Mouse (Mus musculus) left cerebral cortex, adult 6 months (tissue): Measurements from ENCODE around the gene Vegfb. TPM values are rescaled to one million over a fixed set of nuclear protein-coding genes. Genes with fewer than 3 reads are reported as not detected.

ENCODE experiments used
- long read RNA-seq, 2 experiments: library from polyadenylated mRNA; unstranded; transcript quantifications; one replicate each; pipeline ENCODE4 v2.0.0; 2019 to 2020
- polyA plus RNA-seq: library from polyadenylated mRNA; unstranded; fragments of <200 nt; fragmentation: Nextera tagmentation; gene quantifications from 2 replicates; pipeline ENCODE4 v1.2.3, GENCODE M21; 2021

Vegfb gene
- 77.5 and 150 TPM in 2 replicates for polyA plus RNA-seq
- long read RNA-seq, experiment 1, transcript Vegfb-202 (7 exons, 1,158 nt) = major isoform, 36 of 74 reads
- long read RNA-seq, experiment 1, transcript Vegfb-201 (7 exons, 1,281 nt) = minor isoform, 23 of 74 reads
- long read RNA-seq, experiment 1, partial matches to known transcripts = 3 of 74 reads
- long read RNA-seq, experiment 1, other reads (novel, unspliced or antisense) = 12 of 74 reads
- long read RNA-seq, experiment 2, transcript Vegfb-201 (7 exons, 1,281 nt) = minor isoform, 15 of 89 reads
- long read RNA-seq, experiment 2, transcript Vegfb-202 (7 exons, 1,158 nt) = major isoform, 28 of 89 reads
- long read RNA-seq, experiment 2, partial matches to known transcripts = 37 of 89 reads
- long read RNA-seq, experiment 2, other reads (novel, unspliced or antisense) = 9 of 89 reads

GRCm38 (mm10) chr19:6987061-6987903 is at the start of gene Vegfb:
Gene Vegfb (minus strand): TSS chr19:6987651.

DNA sequence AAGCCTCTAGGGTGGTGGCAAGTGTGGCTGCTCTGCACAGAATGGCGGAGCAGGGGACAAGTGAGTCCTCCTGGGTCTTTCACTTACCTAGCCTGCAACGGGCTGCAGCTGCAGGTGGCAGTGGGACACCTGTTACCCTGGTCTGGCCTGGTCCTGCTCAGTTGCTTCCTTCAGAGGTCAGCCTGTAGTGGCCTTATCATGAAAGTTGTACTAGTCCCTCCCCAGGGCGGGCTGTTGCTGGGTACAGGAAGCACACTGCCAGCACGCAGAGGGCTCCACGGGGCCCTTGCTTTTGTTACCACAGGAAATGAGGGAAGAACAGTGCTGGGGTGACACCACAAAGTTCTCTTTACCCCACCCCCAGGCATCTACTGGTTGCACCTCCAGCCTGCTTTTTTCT is 31.7 kb upstream of the Vegfb start, which contains the start of gene Fermt3:
TSS of gene Fermt3 (minus strand) at position 279 of the 400 bp plus-strand sequence.

DNA sequence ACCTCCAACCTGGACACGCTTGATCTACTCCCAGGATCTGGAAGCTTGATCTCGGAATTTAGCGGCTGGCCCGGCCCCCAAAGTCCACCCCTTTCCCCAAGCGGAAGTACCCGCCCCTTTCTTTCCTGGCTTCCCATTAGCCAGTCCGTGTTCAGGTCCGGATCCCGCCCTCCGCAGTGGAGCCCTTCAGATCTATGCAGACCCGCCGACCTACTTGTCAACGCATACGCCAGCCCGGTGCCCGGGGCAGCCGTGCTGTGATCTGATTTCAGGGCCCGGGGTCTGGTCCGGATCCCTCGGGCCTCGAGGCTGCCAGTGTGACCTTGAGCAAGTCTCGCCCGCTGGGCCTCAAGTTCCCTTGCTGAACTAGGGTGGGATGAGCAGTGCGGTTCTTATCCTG is 8.6 kb upstream of the Vegfb start, which contains the start of the genes Nudt22 and Trpt1:
TSS of gene Nudt22 (minus strand) at position 112 of the 400 bp plus-strand sequence.
TSS of gene Trpt1 (plus strand) at position 126 of the 400 bp plus-strand sequence.

GRCm38 (mm10) chr19:6992011-6992858 is 4.8 kb upstream of the Vegfb start, which contains the start of gene Dnajc4:
Gene Dnajc4 (minus strand): TSS chr19:6992572.

DNA sequence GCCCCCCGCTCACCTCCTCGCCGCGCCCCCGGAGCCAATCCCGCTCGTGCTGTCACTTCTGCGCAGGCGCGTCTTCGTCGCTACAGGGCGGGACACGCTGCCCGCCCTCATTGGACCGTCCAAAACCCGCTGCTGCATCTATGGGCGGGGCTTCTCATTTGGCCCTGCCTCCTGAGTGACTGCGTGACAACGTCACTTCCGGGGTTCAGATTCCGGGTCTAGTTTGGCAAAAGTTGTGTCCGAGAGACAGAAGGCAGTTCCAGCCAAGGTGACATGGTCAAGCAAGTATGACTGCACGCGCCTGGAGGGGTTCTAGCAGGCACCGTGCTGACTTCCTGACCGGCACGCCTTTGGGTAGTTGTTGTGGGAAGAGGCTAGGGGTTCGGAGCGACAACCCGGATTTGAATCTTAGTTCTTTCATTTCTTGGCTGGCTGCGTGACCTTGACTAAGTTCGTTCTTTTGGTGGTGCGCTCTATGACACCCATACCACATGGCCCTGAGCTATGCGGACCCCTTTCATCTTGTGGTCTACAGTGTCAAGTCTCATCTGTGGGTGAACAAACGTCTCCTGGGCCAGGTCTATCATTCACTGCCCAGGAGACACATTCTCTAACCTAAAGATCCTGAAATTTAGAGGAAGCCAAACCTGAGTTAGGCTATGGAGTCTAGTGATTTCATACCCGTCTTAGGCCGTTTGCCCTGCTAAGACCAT is 6.9 kb downstream of the Vegfb start, which contains the start of gene Fkbp2:
TSS of gene Fkbp2 (minus strand) at position 121 of the 713 bp plus-strand sequence.

GRCm38 (mm10) chr19:6975537-6976521 is 11.6 kb downstream of the Vegfb start, which contains the start of gene Plcb3:
Gene Plcb3 (minus strand): TSS chr19:6976470.

DNA sequence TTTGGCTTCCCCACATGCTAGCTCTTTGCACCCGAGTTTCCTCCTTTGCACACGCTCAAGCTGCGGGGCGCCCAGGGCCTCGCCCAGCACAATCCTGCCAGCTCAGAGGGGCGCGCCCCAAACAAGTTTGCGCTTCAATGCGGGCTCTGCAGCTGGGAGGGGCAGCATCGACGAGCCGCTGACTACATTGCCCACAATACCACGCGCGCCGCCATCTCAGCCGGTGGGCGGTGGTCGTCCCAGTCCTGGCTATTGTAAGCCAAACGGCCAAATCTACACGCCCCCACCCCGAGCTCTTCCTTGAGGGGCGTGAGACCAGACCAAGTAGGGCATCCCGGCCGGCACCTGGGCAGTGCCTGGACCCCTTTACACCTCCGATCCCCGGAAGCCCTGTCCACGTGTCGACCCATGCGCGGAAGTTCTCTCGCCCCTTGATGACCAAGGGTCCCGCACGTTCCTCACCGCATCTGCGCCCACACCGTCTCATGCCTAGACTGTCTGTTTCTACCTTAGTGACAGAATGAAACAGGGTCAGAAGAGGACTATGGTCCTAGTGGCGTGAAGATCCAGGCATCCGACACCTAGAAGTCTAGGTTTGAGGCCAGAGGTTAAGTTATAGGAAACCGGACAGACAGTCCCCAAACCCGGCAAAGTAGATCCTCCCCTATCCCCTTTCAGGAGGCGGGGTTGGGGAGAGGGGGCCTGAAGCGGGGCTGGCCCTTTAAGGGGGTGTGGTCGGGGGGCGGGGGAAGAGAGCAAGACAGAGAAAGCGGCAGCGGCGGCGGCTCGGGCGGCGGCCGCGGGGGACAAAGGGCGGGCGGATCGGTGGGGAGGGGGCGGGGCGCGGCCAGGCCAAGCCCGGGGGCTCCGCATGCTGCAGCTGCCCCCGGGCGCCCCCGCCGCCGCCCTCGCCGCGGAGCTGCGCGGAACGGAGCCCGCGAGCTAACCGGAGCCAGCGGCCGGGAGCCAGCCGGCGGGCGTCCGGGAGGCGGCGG is 12.9 kb downstream of the Vegfb start, which contains the start of gene Ppp1r14b:
TSS of gene Ppp1r14b (plus strand) at position 758 of the 995 bp plus-strand sequence.

GRCm38 (mm10) chr19:6942249-6942691 is 45.2 kb downstream of the Vegfb start, which contains the start of gene Gpr137:
Gene Gpr137 (minus strand): TSS chr19:6942480.

DNA sequence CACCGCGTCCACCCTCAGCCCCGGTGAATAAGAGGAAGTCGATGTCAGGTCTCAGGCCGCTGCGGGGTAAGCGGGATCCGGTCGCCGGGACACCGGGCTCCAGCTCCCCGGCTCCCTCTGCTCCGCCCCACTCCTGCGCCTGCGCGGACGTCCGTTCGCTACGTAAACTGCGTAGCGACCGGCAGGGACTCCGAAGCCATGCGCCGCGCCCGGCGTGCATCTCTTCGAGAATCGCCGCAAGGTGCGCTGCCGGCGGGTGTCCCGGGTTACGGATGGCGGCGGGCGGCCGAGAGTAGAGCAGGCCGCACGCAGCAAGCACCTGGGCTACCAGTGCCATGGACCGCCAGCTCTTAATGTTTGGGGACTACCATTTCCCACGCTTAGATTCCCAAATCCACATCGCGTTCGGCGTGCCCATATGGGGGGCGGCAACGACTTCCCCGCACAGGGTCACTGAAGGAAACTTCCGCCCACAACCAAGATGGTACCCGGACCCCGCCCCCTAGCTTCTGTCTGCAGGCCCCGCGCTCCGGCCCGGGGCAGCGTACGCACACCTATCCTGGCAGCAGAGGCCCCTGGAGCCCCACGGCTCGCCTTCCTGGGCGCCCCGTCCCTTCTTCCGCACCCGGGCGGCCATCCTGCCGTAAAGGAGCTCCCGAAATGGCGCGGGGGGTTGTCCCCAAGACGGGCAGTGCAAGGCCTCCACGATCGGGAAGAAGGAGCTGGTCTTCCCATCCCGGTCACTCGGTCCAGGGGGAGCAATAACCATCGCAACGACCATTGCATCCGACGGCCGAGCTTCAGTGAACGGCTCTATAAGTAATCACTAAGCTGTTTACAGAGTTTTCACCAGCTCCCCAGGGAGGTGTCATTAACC is 45.8 kb downstream of the Vegfb start, which contains the start of gene Bad:
TSS of gene Bad (plus strand) at position 490 of the 877 bp plus-strand sequence.

GRCm38 (mm10) chr19:6934195-6934977 is 53.1 kb downstream of the Vegfb start, which contains the start of gene Kcnk4:
Gene Kcnk4 (minus strand): TSS chr19:6934515.

Other genes starting within 250 kb of the Vegfb start
- gene Rps6ka4, start 147.0 kb downstream of the Vegfb start, polyA plus RNA-seq = 29.2 and 33.4 TPM in 2 replicates
- gene Ccdc88b, start 129.4 kb downstream of the Vegfb start, polyA plus RNA-seq = 0.15 and 0.80 TPM in 2 replicates
- gene Trmt112, start 78.0 kb downstream of the Vegfb start, polyA plus RNA-seq = 130 and 131 TPM in 2 replicates
- gene Prdx5, start 77.5 kb downstream of the Vegfb start, polyA plus RNA-seq = 727 and 767 TPM in 2 replicates
- 4.4 and 13.7 TPM in 2 replicates for gene Esrra, start 65.8 kb downstream of the Vegfb start, polyA plus RNA-seq
- gene Catsperz, start 62.3 kb downstream of the Vegfb start, polyA plus RNA-seq = 7.9 and 8.4 TPM in 2 replicates
- gene Kcnk4, start 53.1 kb downstream of the Vegfb start, polyA plus RNA-seq = 22.0 and 22.1 TPM in 2 replicates
- gene Bad, start 45.8 kb downstream of the Vegfb start, polyA plus RNA-seq = 53.8 and 57.4 TPM in 2 replicates
- 24.4 and 24.9 TPM in 2 replicates for gene Gpr137, start 45.2 kb downstream of the Vegfb start, polyA plus RNA-seq
- gene Ppp1r14b, start 12.7 kb downstream of the Vegfb start, polyA plus RNA-seq = 13.6 and 46.9 TPM in 2 replicates
- 8.0 and 8.2 TPM in 2 replicates for gene Plcb3, start 11.2 kb downstream of the Vegfb start, polyA plus RNA-seq
- 326 and 333 TPM in 2 replicates for gene Fkbp2, start 7.2 kb downstream of the Vegfb start, polyA plus RNA-seq
- gene Dnajc4, start 4.9 kb upstream of the Vegfb start, polyA plus RNA-seq = 24.3 and 28.0 TPM in 2 replicates
- 15.8 and 19.0 TPM in 2 replicates for gene Nudt22, start 8.5 kb upstream of the Vegfb start, polyA plus RNA-seq
- 22.6 and 27.5 TPM in 2 replicates for gene Trpt1, start 8.5 kb upstream of the Vegfb start, polyA plus RNA-seq
- 2.9 and 4.8 TPM in 2 replicates for gene Fermt3, start 31.8 kb upstream of the Vegfb start, polyA plus RNA-seq
- 109 and 125 TPM in 2 replicates for gene Stip1, start 52.3 kb upstream of the Vegfb start, polyA plus RNA-seq
- gene Macrod1, start 69.2 kb upstream of the Vegfb start, polyA plus RNA-seq = 1.6 and 22.1 TPM in 2 replicates
- gene Flrt1, start 118.1 kb upstream of the Vegfb start, polyA plus RNA-seq = 5.4 and 6.6 TPM in 2 replicates
- 674 and 694 TPM in 2 replicates for gene Otub1, start 218.7 kb upstream of the Vegfb start, polyA plus RNA-seq
- gene Cox8a, start 230.0 kb upstream of the Vegfb start, polyA plus RNA-seq = 7,187 and 8,116 TPM in 2 replicates